Mouse (Mus musculus): Measurements from ENCODE around the gene Scaper.

Scaper gene

GRCm38 (mm10) chr9:55540391-55540770, 397.5 kb downstream of the Scaper start:
- DNase-seq (ENCODE audit: low read depth, low spot score) = no peak

- DNase-seq (ENCODE audit: low read depth, low spot score) = peak; percentile 52
Measured at GRCm38 (mm10) chr9:55539661-55540390, 398.1 kb downstream of the Scaper start.

- no peak for DNase-seq (ENCODE audit: low read depth, low spot score)
Measured at GRCm38 (mm10) chr9:55539006-55539405, 398.9 kb downstream of the Scaper start.

GRCm38 (mm10) chr9:55538377-55538776, 399.5 kb downstream of the Scaper start, which contains the start of gene Isl2:
TSS of gene Isl2 (plus strand) at chr9:55538672.
- peak; percentile 53 for DNase-seq (ENCODE audit: low read depth, low spot score)

GRCm38 (mm10) chr9:55535907-55536306, 402.0 kb downstream of the Scaper start:
- peak; percentile 78 for DNase-seq (ENCODE audit: low read depth, low spot score)

- peak; percentile 86 for DNase-seq (ENCODE audit: low read depth, low spot score)
Measured at GRCm38 (mm10) chr9:55525716-55526115, 412.2 kb downstream of the Scaper start.

- DNase-seq (ENCODE audit: low read depth, low spot score) = peak; percentile 99
Measured at GRCm38 (mm10) chr9:55512027-55512543, 425.8 kb downstream of the Scaper start, which contains the start of gene Etfa. TSS of gene Etfa (minus strand) at chr9:55512243.

- DNase-seq (ENCODE audit: low read depth, low spot score) = peak; percentile 84
Measured at GRCm38 (mm10) chr9:55511521-55511993, 426.4 kb downstream of the Scaper start.

- DNase-seq (ENCODE audit: low read depth, low spot score) = no peak
Measured at GRCm38 (mm10) chr9:55510651-55511235, 427.2 kb downstream of the Scaper start.

- no peak for DNase-seq (ENCODE audit: low read depth, low spot score)
Measured at GRCm38 (mm10) chr9:55509731-55510130, 428.2 kb downstream of the Scaper start.

GRCm38 (mm10) chr9:55508701-55509100, 429.2 kb downstream of the Scaper start:
- DNase-seq (ENCODE audit: low read depth, low spot score) = no peak

- DNase-seq (ENCODE audit: low read depth, low spot score) = no peak
Measured at GRCm38 (mm10) chr9:55507922-55508321, 430.0 kb downstream of the Scaper start.
